Comparison of ENCODE assay signal across 8 mouse cellular contexts in the genomic region with DNA sequence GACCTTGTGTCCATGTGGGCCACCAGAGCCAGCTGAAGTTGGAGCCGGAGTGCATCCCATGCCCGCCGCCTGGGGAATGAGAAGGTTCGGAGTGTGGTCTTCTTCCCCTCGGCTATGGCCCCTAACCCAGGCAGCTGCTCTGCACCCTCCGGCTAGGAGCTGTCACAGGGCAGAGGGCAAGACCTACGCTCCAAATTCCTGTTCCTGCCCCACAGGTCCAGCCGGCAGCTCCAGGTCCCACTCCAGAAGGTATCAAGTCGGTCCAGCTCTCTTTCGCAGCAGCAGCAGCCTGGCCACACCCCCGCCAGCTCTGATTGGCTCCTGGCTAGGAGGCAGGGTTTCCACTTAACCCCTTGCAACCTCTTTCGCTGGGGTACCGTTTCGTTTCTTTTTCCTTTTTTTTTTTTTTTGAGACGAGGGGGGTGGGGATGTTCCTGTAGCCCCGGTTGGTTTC. TPM values are rescaled to one million over a fixed set of nuclear protein-coding genes. Genes with fewer than 3 reads are reported as not detected.
DNase-seq lines count a peak whose midpoint lies in the region; ATAC-seq and TF ChIP-seq lines count a peak whose summit lies in the region.

No protein-coding gene starts in this region.

- TF ChIP-seq CTCF in G1E (IDR thresholded peaks at IDR 0.05; ENCODE audit: low read depth, low read length), result no peak
- no peak for TF ChIP-seq CTCF in forebrain, postnatal 0 days (IDR thresholded peaks at IDR 0.05; ENCODE audit: low read depth)

- no peaks in the 10 kb centered on the region for H3K36me3 ChIP-seq in G1E (replicated peaks)
- no peaks in the 10 kb centered on the region for H3K36me3 ChIP-seq in forebrain, postnatal 0 days (ENCODE audit: insufficient read depth)
- no peaks in the 10 kb centered on the region for H3K36me3 ChIP-seq in lung, embryonic 15.5 days

- peak overlapping the region; percentile 46 for H3K9ac ChIP-seq in forebrain, postnatal 0 days
- peak overlapping the region; percentile 31 for H3K9ac ChIP-seq in lung, embryonic 15.5 days

- ATAC-seq in G1E (ENCODE audit: extremely low read depth, insufficient number of reproducible peaks, low FRiP score, poor library complexity, severe bottlenecking), result peak; percentile 40
- ATAC-seq in forebrain, postnatal 0 days, result peak; percentile 92
- ATAC-seq in lung, embryonic 15.5 days (ENCODE audit: borderline replicate concordance, extremely low read depth, low FRiP score, low TSS enrichment), result peak; percentile 77

- H3K27ac ChIP-seq in forebrain, postnatal 0 days (ENCODE audit: low read depth, low read length), result no peak overlapping the region
- H3K27ac ChIP-seq in lung, embryonic 15.5 days, result no peak overlapping the region

- H3K4me3 ChIP-seq in G1E (ENCODE audit: low read depth, low read length), result peak overlapping the region; percentile 60; the same call in 1 of the 2 replicates
- peak overlapping the region; percentile 51 for H3K4me3 ChIP-seq in forebrain, postnatal 0 days (ENCODE audit: low read depth, low read length)
- peak overlapping the region; percentile 53 for H3K4me3 ChIP-seq in lung, embryonic 15.5 days

- 3% methylated on average over 16 of the region's 16 CpGs for WGBS in forebrain, postnatal 0 days
- WGBS in lung, embryonic 15.5 days, result 0% methylated on average over 16 of the region's 16 CpGs

- H3K4me2 ChIP-seq in forebrain, postnatal 0 days (ENCODE audit: low read depth), result peak overlapping the region; percentile 100
- peak overlapping the region; percentile 97 for H3K4me2 ChIP-seq in lung, embryonic 15.5 days

- peaks cover 22% of the 10 kb centered on the region for H3K4me1 ChIP-seq in G1E (ENCODE audit: insufficient read depth, low read depth, low read length)
- H3K4me1 ChIP-seq in forebrain, postnatal 0 days (ENCODE audit: insufficient read depth), result peaks cover 10% of the 10 kb centered on the region
- peaks cover 26% of the 10 kb centered on the region for H3K4me1 ChIP-seq in lung, embryonic 15.5 days

- intact Hi-C loops in heart, postnatal 36 days (cut with DNase I), result no loop called here

- no peaks in the 10 kb centered on the region for H3K9me3 ChIP-seq in G1E (replicated peaks)
- H3K9me3 ChIP-seq in forebrain, postnatal 0 days (ENCODE audit: low read length), result no peaks in the 10 kb centered on the region
- H3K9me3 ChIP-seq in lung, embryonic 15.5 days, result no peaks in the 10 kb centered on the region

- peak; percentile 92 for DNase-seq in G1E (ENCODE audit: low spot score)
- DNase-seq in cerebellum, adult 18-20 months, result peak; percentile 87 to 94
- peak; percentile 81 for DNase-seq in forebrain, postnatal 0 days
- DNase-seq in heart, postnatal 36 days, result peak; percentile 73 to 75
- peak; percentile 83 to 84 for DNase-seq in layer of hippocampus, adult 8-10 months (ENCODE audit: low spot score in 2 of 2)
- DNase-seq in ovary, adult 18-20 months (ENCODE audit: low spot score), result peak; percentile 53
- peak; percentile 67 for DNase-seq in thymus, postnatal 25 days

- H3K27me3 ChIP-seq in G1E (ENCODE audit: insufficient read depth, low read length), result peaks cover 66% of the 10 kb centered on the region
- H3K27me3 ChIP-seq in forebrain, postnatal 0 days (ENCODE audit: insufficient read depth, low read length), result peaks cover 32% of the 10 kb centered on the region
- H3K27me3 ChIP-seq in lung, embryonic 15.5 days, result peaks cover 32% of the 10 kb centered on the region

RNA-seq across cellular contexts. Expression of gene Extl1, which starts 11.3 kb away (rescaled TPM):
- total RNA-seq in G1E (2014; fragmentation: Nextera tagmentation), result not detected in 2 replicates
- total RNA-seq in G1E (2017), result 0.05 TPM in 1 of 2 replicates, not detected in the other
- polyA plus RNA-seq in G1E (2012), result not detected in 2 replicates
- 0.95 and 1.4 TPM in 2 replicates for total RNA-seq in forebrain, postnatal 0 days (2014; rRNA removed)
- 1.2 TPM in 2 replicates for polyA plus RNA-seq in forebrain, postnatal 0 days (2015; fragmentation: Nextera tagmentation; extraction: Ambion mirVana)
- 10 to 100 TPM; 17.3 to 20.0 TPM for total RNA-seq in heart, postnatal 36 days (2021)
- total RNA-seq in layer of hippocampus, adult 8-10 months (2022), result 10 to 100 TPM; 36.5 to 47.8 (median 42.9) TPM
- 2.7 and 2.8 TPM in 2 replicates for polyA plus RNA-seq in lung, embryonic 15.5 days (2015; fragmentation: Nextera tagmentation; extraction: Ambion mirVana)

RNA-seq across cellular contexts. Expression of gene Pafah2, which starts 23.8 kb away (rescaled TPM):
- total RNA-seq in G1E (2014; fragmentation: Nextera tagmentation) (15.1 and 16.3 TPM in 2 replicates), G1E (2017) (45.9 and 48.0 TPM in 2 replicates)
- polyA plus RNA-seq in G1E (2012), result 10.2 and 14.9 TPM in 2 replicates
- total RNA-seq in forebrain, postnatal 0 days (2014; rRNA removed), result 11.1 and 18.0 TPM in 2 replicates
- polyA plus RNA-seq in forebrain, postnatal 0 days (2015; fragmentation: Nextera tagmentation; extraction: Ambion mirVana), result 6.4 and 7.6 TPM in 2 replicates
- 1 to 10 TPM; 6.8 to 8.0 TPM for total RNA-seq in heart, postnatal 36 days (2021)
- total RNA-seq in layer of hippocampus, adult 8-10 months (2022), result 10 to 100 TPM in 1 of 4 experiments, 1 to 10 TPM in 3; 5.5 to 10.5 (median 8.5) TPM
- 10.6 and 12.6 TPM in 2 replicates for polyA plus RNA-seq in lung, embryonic 15.5 days (2015; fragmentation: Nextera tagmentation; extraction: Ambion mirVana)

RNA-seq across cellular contexts. Expression of gene Slc30a2, which starts 29.3 kb away (rescaled TPM):
- total RNA-seq in G1E (2014; fragmentation: Nextera tagmentation), result 3.8 and 4.6 TPM in 2 replicates
- 5.6 and 6.1 TPM in 2 replicates for total RNA-seq in G1E (2017)
- 4.7 and 8.2 TPM in 2 replicates for polyA plus RNA-seq in G1E (2012)
- 0.08 TPM in 1 of 2 replicates, not detected in the other for total RNA-seq in forebrain, postnatal 0 days (2014; rRNA removed)
- 0.15 and 0.28 TPM in 2 replicates for polyA plus RNA-seq in forebrain, postnatal 0 days (2015; fragmentation: Nextera tagmentation; extraction: Ambion mirVana)
- total RNA-seq in heart, postnatal 36 days (2021), result under 1 TPM; 0.35 to 0.50 TPM
- total RNA-seq in layer of hippocampus, adult 8-10 months (2022), result under 1 TPM in 1 of 4 experiments, not detected in 3; 0.49 TPM
- 0.26 and 0.43 TPM in 2 replicates for polyA plus RNA-seq in lung, embryonic 15.5 days (2015; fragmentation: Nextera tagmentation; extraction: Ambion mirVana)

RNA-seq across cellular contexts. Expression of gene Trim63, which starts 57.4 kb away (rescaled TPM):
- total RNA-seq in G1E (2014; fragmentation: Nextera tagmentation) (not detected in 2 replicates), G1E (2017) (not detected in 2 replicates)
- not detected in 2 replicates for polyA plus RNA-seq in G1E (2012)
- total RNA-seq in forebrain, postnatal 0 days (2014; rRNA removed), result 1.3 and 1.5 TPM in 2 replicates
- polyA plus RNA-seq in forebrain, postnatal 0 days (2015; fragmentation: Nextera tagmentation; extraction: Ambion mirVana), result 0.18 and 0.31 TPM in 2 replicates
- total RNA-seq in heart, postnatal 36 days (2021), result 100 to 1,000 TPM; 234 to 314 TPM
- total RNA-seq in layer of hippocampus, adult 8-10 months (2022), result not detected
- 3.3 and 4.3 TPM in 2 replicates for polyA plus RNA-seq in lung, embryonic 15.5 days (2015; fragmentation: Nextera tagmentation; extraction: Ambion mirVana)

Comparison
In these comparisons a context has a peak if more than half of its experiments do, and no peak if none do; other contexts are left out.
1. ATAC-seq: peak in every context shown above with its lines; median percentile 92 in forebrain, postnatal 0 days; 77 in lung, embryonic 15.5 days; 40 in G1E.